Mouse (Mus musculus) left cerebral cortex, postnatal 25 days (tissue): ENCODE measurements at regions not wholly inside any gene's neighbourhood (a gene's known extent, or its start where the extent isn't known, plus 50 kb on each side); places are given as distances from the start of the nearest gene placed in this dataset.

Source experiments
- DNase-seq, 2 experiments: peaks; one replicate each; pipeline ENCODE4 v3.0.0; 2022; ENCODE audit warnings: low spot score in 2 of 2, mixed read lengths in 1 of 2
- intact Hi-C: fragments of 180-260 bp; cut with DNase I; formaldehyde crosslinking; loops from one replicate; pipeline ENCODE4 v1.15.1; 2025

- DNase-seq: peak in 1 of 2 experiments; percentile 1
- intact Hi-C loops: no loop called here
Observed at GRCm38 (mm10) chr1:27169278-27169677, 482.0 kb upstream of the 4931408C20Rik start.
